Mouse (Mus musculus) lung, embryonic 14.5 days (tissue): ENCODE results near the gene Best3. TPM values are rescaled to one million over a fixed set of nuclear protein-coding genes. Genes with fewer than 3 reads are reported as not detected.
"Not testable (repeated sequence)": the region's sequence is repeated elsewhere in the genome, so short reads cannot be mapped to it uniquely, and the experiment has no call there.

Experiments used
- ATAC-seq: fragments of 200-750 bp; cut with Nextera tagmentation; 2 replicates; pipeline ENCODE4 v1.8.0; 2017; ENCODE audit warnings: mild to moderate bottlenecking, moderate TSS enrichment, moderate library complexity; ENCODE audit not compliant: insufficient read depth
- DNase-seq: peaks from one replicate; pipeline ENCODE4 v3.0.0-alpha.2; 2015
- H3K27ac ChIP-seq: fragments of 300-500 bp; sonication (generic); 2 replicates; pipeline ENCODE4 v1.5.1; 2014; ENCODE audit warnings: low read depth, mild to moderate bottlenecking, moderate library complexity
- H3K27me3 ChIP-seq: fragments of 300-500 bp; sonication (generic); 2 replicates; pipeline ENCODE4 v1.6.1; 2014; ENCODE audit warnings: low read length, control low read depth; ENCODE audit not compliant: insufficient read depth
- H3K36me3 ChIP-seq: fragments of 300-500 bp; sonication (generic); 2 replicates; pipeline ENCODE4 v1.6.1; 2014; ENCODE audit warnings: control low read depth; ENCODE audit not compliant: insufficient read depth
- H3K4me1 ChIP-seq: fragments of 300-500 bp; sonication (generic); 2 replicates; pipeline ENCODE4 v1.6.1; 2014; ENCODE audit warnings: antibody characterized with exemption, control low read depth; ENCODE audit not compliant: insufficient read depth
- H3K4me2 ChIP-seq: fragments of 300-500 bp; sonication (generic); 2 replicates; pipeline ENCODE4 v1.6.1; 2014; ENCODE audit warnings: mild to moderate bottlenecking
- H3K4me3 ChIP-seq: fragments of 300-500 bp; sonication (generic); 2 replicates; pipeline ENCODE4 v1.5.1; 2014; ENCODE audit warnings: low read depth, low read length
- H3K9ac ChIP-seq: fragments of 300-500 bp; sonication (generic); 2 replicates; pipeline ENCODE4 v1.6.1; 2014
- H3K9me3 ChIP-seq: fragments of 300-500 bp; sonication (generic); 2 replicates; pipeline ENCODE4 v1.6.1; 2016; ENCODE audit warnings: low read depth, low read length, control low read depth
- CTCF ChIP-seq: IDR thresholded peaks from 2 replicates; pipeline ENCODE4 v1.5.1; 2016; ENCODE audit warnings: antibody characterized with exemption, low read depth
- WGBS: fragments of 180-500 bp; shearing (Covaris S2); extraction: QIAGEN DNeasy Blood & Tissue Kit; methylation state at CpG from one replicate; pipeline ENCODE4 v1.1.7; 2014; 5-methylcytosine and 5-hydroxymethylcytosine counted together
- polyA plus RNA-seq: library from polyadenylated mRNA; unstranded; fragments of >200 nt; fragmentation: Nextera tagmentation; extraction: Ambion mirVana; gene quantifications from 2 replicates; pipeline ENCODE4 v1.2.1, GENCODE M21; 2014

The Best3 gene
- polyA plus RNA-seq, 1 experiment from 2014 or later = 0.11 TPM

DNA sequence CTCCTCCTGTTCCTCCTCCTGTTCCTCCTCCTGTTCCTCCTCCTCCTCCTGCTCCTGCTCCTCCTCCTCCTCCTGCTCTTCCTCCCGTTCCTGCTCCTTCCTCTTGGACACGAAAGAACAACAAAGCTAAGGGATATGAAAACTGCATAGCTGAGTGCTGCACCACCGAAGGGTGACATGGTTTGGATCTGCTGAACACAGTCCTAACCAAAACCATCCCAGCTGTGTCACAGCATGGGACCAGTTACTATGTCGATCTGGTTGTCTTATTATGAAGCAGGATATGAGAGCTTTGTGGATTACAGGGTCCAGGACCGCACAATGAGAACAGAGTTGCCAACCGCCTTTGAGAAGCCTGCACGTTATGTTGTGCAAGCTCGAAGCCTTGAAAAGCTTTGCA lies 40.1 kb downstream of the Best3 start:
- WGBS = 75% methylated on average over 8 of the region's 8 CpGs
- H3K4me2 ChIP-seq = no peak overlapping the region
- no peaks in the 10 kb centered on the region for H3K36me3 ChIP-seq
- no peak overlapping the region for H3K4me3 ChIP-seq
- ATAC-seq (no peak), DNase-seq (no peak)
- no peak overlapping the region for H3K27ac ChIP-seq
- H3K9me3 ChIP-seq = no peaks in the 10 kb centered on the region
- peaks cover 11% of the 10 kb centered on the region; the same call in 1 of the 2 replicates for H3K4me1 ChIP-seq
- TF ChIP-seq CTCF = no peak
- 0 out of 2 replicates have a peak, but pooled peaks cover 2% of the 10 kb centered on the region for H3K27me3 ChIP-seq
- no peak overlapping the region for H3K9ac ChIP-seq

DNA sequence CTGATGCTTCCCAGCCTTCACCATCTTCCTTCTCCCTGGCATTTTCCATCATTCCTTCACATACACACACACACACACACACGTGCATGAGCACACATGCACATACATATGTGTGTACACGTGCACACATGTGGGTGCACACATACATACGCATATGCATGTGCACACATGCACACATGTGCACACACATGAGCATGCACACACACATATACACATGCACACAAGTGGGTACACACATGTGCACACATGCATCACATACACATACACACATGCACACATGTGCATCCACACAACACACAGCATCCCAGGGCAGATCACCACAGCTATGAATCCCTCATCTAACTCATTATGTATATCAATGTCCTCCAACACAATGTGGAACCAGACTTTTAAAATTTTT lies 45.0 kb downstream of the Best3 start:
- Histone ChIP-seq H3K36me3 (no peaks in the 10 kb centered on the region), H3K4me3 (no peak overlapping the region), H3K27ac (no peak overlapping the region), H3K4me2 (no peak overlapping the region), H3K27me3 (no peaks in the 10 kb centered on the region), H3K4me1 (no peaks in the 10 kb centered on the region), H3K9me3 (no peaks in the 10 kb centered on the region), H3K9ac (no peak overlapping the region)
- ATAC-seq (no peak), DNase-seq (no peak)
- no peak for TF ChIP-seq CTCF
- 89% methylated on average over 3 of the region's 3 CpGs for WGBS

DNA sequence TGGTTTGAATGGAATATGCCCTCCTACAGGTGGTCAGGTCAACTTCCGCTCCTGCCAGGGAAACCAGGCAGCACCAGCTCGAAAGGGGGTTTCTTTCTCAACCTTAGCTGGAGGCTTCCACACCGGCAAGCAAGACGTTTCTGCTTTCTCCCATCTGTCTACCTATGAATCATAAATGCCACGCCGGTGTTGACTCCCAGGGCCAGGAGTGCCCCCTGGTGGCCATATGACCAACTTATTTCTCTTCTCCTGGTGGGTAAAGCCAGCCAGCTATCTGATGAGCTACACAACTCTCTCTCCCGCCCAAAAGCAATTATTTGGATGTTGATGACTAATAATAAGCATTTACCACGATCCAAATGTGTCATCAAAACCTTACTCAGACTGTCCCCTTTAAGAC lies 47.7 kb downstream of the Best3 start:
- no peaks in the 10 kb centered on the region for H3K9me3 ChIP-seq
- no peaks in the 10 kb centered on the region for H3K4me1 ChIP-seq
- H3K36me3 ChIP-seq = no peaks in the 10 kb centered on the region
- ATAC-seq (no peak), DNase-seq (peak; percentile 90)
- H3K27ac ChIP-seq = no peak overlapping the region
- H3K9ac ChIP-seq = no peak overlapping the region
- no peak overlapping the region for H3K4me2 ChIP-seq
- no peaks in the 10 kb centered on the region for H3K27me3 ChIP-seq
- H3K4me3 ChIP-seq = no peak overlapping the region
- TF ChIP-seq CTCF = peak; percentile 87
- 19% methylated on average over 8 of the region's 8 CpGs for WGBS

DNA sequence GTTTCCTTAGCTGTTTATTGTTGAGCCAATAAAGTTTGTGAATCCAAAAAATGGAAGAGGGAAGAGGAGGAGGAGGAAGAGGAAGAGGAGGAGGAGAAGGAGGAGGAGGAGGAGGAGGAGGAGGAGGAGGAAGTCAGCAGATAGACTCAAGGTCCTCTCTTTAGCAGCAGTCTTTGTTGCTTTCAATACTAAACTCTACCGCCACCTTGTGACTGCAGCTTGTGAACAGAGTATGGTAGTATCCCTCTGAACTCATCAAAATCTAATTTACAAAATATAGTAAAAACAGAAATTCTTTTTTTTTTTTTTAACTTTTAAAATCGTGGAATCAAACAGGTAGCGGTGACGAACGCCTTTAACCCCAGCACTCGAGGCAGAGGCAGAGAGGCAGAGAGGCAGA lies 54.2 kb downstream of the Best3 start:
- no peak overlapping the region for H3K4me3 ChIP-seq
- DNase-seq (peak; percentile 79), ATAC-seq (no peak)
- no peak overlapping the region for H3K27ac ChIP-seq
- 68% methylated on average over 6 of the region's 6 CpGs for WGBS
- no peak overlapping the region for H3K4me2 ChIP-seq
- no peak overlapping the region for H3K9ac ChIP-seq
- no peaks in the 10 kb centered on the region for H3K36me3 ChIP-seq
- peak; percentile 53 for TF ChIP-seq CTCF
- peaks cover under 1% of the 10 kb centered on the region; the same call in 1 of the 2 replicates for H3K27me3 ChIP-seq
- H3K9me3 ChIP-seq = no peaks in the 10 kb centered on the region
- peaks cover 3% of the 10 kb centered on the region; the same call in 1 of the 2 replicates for H3K4me1 ChIP-seq

DNA sequence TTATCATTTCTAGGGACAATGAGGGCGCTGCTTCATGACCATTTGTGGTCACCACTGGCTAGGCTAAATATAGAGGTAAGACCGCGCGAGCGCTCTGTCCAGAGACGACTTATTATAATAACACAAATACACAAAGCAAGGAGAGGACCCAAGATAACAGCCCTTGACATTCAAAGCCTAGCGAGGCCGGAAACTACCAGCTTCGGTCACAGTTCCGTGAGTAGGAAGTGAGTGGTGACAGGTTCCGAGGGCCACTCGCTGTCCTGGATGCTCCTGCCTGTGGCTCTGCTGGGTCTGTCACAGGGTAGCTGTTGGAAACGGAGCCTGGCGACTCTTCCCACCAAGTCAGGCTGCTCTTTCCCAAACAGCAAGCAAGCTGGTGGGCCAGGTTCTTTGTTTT lies 56.2 kb downstream of the Best3 start:
- 51% methylated on average over 14 of the region's 14 CpGs for WGBS
- H3K9me3 ChIP-seq = no peaks in the 10 kb centered on the region
- no peak for TF ChIP-seq CTCF

DNA sequence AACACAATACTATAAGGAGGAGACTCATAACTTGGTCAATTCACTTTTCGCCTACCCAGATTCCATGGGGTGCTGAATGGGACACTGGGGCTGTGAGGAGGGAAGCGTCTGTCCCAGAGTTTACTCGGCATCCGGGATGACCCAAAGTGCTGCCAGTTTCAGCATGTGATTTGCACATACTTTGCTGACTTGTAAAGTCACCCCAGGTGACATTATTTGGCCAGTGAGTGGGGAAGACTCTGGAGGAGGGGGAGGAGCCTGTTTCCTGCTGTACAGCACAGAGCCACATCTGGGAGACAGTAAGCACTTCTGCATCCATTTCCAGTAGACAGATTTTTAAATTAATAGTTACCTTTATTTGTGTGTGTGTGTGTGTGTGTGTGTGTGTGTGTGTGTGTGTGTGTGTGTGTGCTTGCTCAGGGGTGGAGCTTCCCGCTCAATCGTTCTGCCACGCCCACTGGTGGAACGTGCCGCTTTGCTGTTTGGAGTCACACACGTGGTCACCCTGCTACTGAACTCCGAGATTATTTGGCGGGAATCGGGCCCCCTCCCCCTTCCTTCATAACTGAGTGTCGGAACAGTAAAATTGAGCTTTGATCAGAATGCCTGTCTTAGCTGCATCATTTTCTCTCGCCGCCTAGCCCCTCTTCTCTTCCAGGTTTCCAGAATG lies 57.5 kb downstream of the Best3 start:
- H3K27me3 ChIP-seq, H3K27ac ChIP-seq, H3K4me1 ChIP-seq, H3K36me3 ChIP-seq, H3K9ac ChIP-seq, H3K9me3 ChIP-seq: not testable (repeated sequence)
- DNase-seq = peak; percentile 74
- peak; percentile 54 for ATAC-seq
- 18% methylated on average over 14 of the region's 16 CpGs for WGBS
- H3K4me3 ChIP-seq = 0 out of 2 replicates have a peak overlapping the region, but pooled peaks have one; percentile 6
- peak overlapping the region; percentile 52 for H3K4me2 ChIP-seq

More for the DNA sequence above, 56.2 kb downstream of the Best3 start:
- no peak for ATAC-seq
- DNase-seq = no peak
- Histone ChIP-seq H3K4me3 (no peak overlapping the region), H3K4me1 (peaks cover 6% of the 10 kb centered on the region; the same call in 1 of the 2 replicates), H3K4me2 (0 out of 2 replicates have a peak overlapping the region, but pooled peaks have one; percentile 1), H3K27ac (no peak overlapping the region), H3K36me3 (no peaks in the 10 kb centered on the region), H3K9ac (no peak overlapping the region), H3K27me3 (peaks cover 3% of the 10 kb centered on the region; the same call in 1 of the 2 replicates)

DNA sequence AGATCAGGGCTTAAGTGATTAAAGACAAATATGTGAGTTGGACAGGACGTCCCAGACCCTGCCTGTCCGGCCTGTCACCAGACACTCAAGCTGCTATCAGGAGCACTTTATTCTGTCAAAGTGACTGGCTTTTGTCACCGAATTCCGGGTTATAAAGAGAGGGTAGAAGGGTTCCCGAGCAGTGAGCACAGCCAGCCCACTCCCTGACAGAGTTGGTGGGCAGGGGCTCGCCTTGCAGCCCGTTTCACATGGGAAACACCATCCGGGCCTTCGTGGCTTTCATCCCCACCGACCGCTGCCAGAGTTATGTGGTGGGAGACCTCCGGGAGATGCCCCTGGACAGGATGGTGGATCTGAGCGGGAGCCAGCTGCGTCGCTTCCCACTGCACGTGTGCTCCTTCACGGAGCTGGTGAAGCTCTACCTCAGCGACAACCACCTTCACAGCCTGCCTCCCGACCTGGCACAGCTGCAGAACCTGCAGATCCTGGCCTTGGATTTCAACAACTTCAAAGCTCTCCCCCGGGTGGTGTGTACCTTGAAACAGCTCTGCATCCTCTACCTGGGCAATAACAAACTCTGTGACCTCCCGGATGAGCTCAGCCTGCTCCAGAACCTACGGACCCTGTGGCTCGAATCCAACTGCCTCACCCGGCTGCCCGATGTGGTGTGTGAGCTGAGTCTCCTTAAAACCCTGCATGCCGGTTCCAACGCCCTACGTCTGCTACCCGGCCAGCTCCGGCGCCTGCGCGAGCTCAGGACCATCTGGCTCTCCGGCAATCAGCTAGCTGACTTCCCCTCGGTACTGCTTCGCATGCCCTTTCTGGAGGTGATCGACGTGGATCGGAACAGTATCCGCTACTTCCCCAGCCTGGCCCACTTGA lies 59.3 kb downstream of the Best3 start, which contains the start of gene Lrrc10:
Gene Lrrc10, plus strand, starts transcription at position 167 of the 882 bp plus-strand sequence.
- TF ChIP-seq CTCF = no peak
- H3K36me3 ChIP-seq = peaks cover 21% of the 10 kb centered on the region
- H3K27me3 ChIP-seq = peaks cover 3% of the 10 kb centered on the region; the same call in 1 of the 2 replicates
- H3K9ac ChIP-seq = 0 out of 2 replicates have a peak within 1 kb of the TSS, but pooled peaks have one; percentile 9
- no peaks in the 10 kb centered on the region for H3K9me3 ChIP-seq
- peaks cover 6% of the 10 kb centered on the region; the same call in 1 of the 2 replicates for H3K4me1 ChIP-seq
- ATAC-seq (peak; percentile 6; the same call in 1 of the 2 replicates), DNase-seq (no peak)
- H3K27ac ChIP-seq = no peak within 1 kb of the TSS
- H3K4me3 ChIP-seq = peak within 1 kb of the TSS; percentile 13; the same call in 1 of the 2 replicates
- H3K4me2 ChIP-seq = peak within 1 kb of the TSS; percentile 52
- 22% methylated on average over 40 of the region's 40 CpGs for WGBS
